Mouse (Mus musculus): ENCODE results near the gene Nabp2. TPM values are rescaled to one million over a fixed set of nuclear protein-coding genes. Genes with fewer than 3 reads are reported as not detected.
A peak's percentile ranks its signal among the peaks of the same experiment; 100 is the strongest.

Nabp2 gene
- total and polyA plus RNA-seq, 3 experiments = 40.3 to 123 (median 43.7) TPM

DNA sequence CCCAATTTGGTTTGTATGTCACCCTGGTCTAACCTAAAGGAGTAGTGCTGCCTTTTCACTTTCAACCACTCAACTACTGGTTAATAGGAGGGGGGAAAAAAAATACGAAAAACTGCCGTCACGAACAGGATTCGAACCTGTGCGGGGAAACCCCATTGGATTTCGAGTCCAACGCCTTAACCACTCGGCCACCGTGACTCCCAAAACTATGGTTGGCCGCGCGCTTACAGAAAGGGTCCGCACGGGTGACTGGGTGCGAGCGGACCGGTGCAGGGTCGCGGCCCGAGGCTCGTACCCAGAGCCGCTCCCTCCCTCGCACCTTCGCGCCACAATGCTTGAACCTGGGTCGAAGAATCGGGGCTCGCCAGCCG is 47.0 kb upstream of the Nabp2 start (continued):
- TF ChIP-seq RCOR1 (conservative IDR thresholded peaks at IDR 0.05; ENCODE audit: low read depth, low read length) = no peak
- TF ChIP-seq USF2 (conservative IDR thresholded peaks at IDR 0.05; ENCODE audit: low read depth, low read length) = no peak
- peak; percentile 98 for TF ChIP-seq ELF1 (IDR thresholded peaks at IDR 0.05; ENCODE audit: low read depth, low read length)
- TF ChIP-seq SMC3 (IDR thresholded peaks at IDR 0.05; ENCODE audit: low read depth, low read length) = no peak
- no peak for TF ChIP-seq MYC (IDR thresholded peaks at IDR 0.05; ENCODE audit: low read depth, low read length)
- TF ChIP-seq SIN3A (IDR thresholded peaks at IDR 0.05; ENCODE audit: low read length) = no peak; the same call in 1 of the 2 replicates
- TF ChIP-seq JUN (IDR thresholded peaks at IDR 0.05; ENCODE audit: insufficient read depth, low read depth, low read length) = no peak
- no peak for TF ChIP-seq MAX (IDR thresholded peaks at IDR 0.05; ENCODE audit: low read length)
- no peak for TF ChIP-seq HCFC1 (IDR thresholded peaks at IDR 0.05; ENCODE audit: low read depth, low read length)

DNA sequence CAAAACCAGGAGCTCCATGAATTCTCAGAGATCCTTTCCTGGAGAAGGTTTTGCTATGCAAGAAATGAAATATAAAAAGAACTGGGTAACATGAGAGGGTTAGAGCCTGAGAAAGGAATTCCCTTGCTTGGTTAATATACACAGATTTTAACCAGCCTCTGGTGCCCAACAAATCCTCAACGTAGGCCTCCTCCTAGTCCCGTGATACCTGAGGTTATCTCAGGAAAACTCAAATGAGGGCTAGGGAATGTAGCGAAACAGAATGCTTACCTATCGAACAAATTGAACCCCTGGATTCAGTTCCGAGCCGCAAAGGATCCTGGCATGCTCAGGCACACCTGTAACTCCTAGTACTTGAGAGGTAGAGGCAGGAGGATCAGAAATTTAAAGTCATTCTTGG is 46.4 kb upstream of the Nabp2 start:
- Histone ChIP-seq H3K4me1 (ENCODE audit: control insufficient read depth in 1 of 2, insufficient read depth in 2 of 2) (peaks cover 6 to 28% of the 10 kb centered on the region in 2 experiments), H3K36me3 (replicated peaks in 1 of 2; ENCODE audit: control insufficient read depth in 1 of 2, insufficient read depth in 1 of 2, low read length in 1 of 2) (peaks cover 6 to 19% of the 10 kb centered on the region in 2 experiments), H3K4me2 (ENCODE audit: insufficient read depth, low read depth, poor library complexity, severe bottlenecking) (0 out of 2 replicates have a peak overlapping the region, but pooled peaks have one; percentile 13), H3K4me3 (replicated peaks in 1 of 3; ENCODE audit: low read depth in 2 of 3, low read length in 2 of 3, poor library complexity in 1 of 3) (no peak overlapping the region), H3K9me3 (replicated peaks; ENCODE audit: low read length) (no peaks in the 10 kb centered on the region), H3K9ac (ENCODE audit: insufficient read depth, low read depth) (no peak overlapping the region), H3K27ac (ENCODE audit: insufficient read depth, low read depth) (no peak overlapping the region), H3K79me2 (replicated peaks; ENCODE audit: control insufficient read depth, extremely low read depth, insufficient read depth, poor library complexity, severe bottlenecking) (peaks cover 16% of the 10 kb centered on the region), H3K27me3 (replicated peaks) (no peaks in the 10 kb centered on the region)
- TF ChIP-seq POLR2AphosphoS2 (IDR thresholded peaks at IDR 0.05; ENCODE audit: low read depth, low read length) = no peak
- TF ChIP-seq ZKSCAN1 (IDR thresholded peaks at IDR 0.05; ENCODE audit: borderline replicate concordance, low read depth, low read length) = no peak
- TF ChIP-seq ETS1 (conservative IDR thresholded peaks at IDR 0.05; ENCODE audit: low read depth, low read length) = no peak
- TF ChIP-seq ZC3H11A (IDR thresholded peaks at IDR 0.05; ENCODE audit: low read depth, low read length) = no peak
- dilution Hi-C loops (cut with MboI; ENCODE audit: extremely low pct_ligation_motif_present, extremely low pct_unique_long_range_greater_than_20kb, low sequenced_read_pairs) (no loop called here), in situ Hi-C loops (cut with MboI; ENCODE audit: low pct_ligation_motif_present, low pct_unique_long_range_greater_than_20kb, low sequenced_read_pairs) (no loop called here)
- DNase-seq (ENCODE audit: extremely low read depth) = no peak

DNA sequence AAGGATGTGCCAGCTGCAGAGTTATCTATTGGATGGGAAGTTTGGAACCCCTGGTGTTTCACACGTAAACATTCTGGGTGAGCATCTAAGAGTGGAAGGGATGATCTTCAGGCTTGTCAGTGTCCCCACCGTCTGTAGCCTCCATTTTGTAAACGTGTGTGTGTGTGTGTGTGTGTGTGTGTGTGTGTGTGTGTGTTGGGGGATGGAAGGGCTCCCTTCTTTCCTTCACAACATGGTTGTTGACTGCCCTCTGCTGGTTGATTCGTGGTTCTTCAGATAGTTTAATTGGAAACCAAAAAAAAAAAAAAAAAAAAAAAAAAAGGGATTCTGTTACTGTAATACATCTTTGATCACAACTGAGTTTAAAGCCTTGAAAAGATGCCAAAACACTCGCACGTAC is 44.0 kb upstream of the Nabp2 start:
- Histone ChIP-seq H3K9ac (ENCODE audit: insufficient read depth, low read depth) (peak overlapping the region; percentile 11; the same call in 1 of the 2 replicates), H3K27me3 (replicated peaks) (no peaks in the 10 kb centered on the region), H3K27ac (ENCODE audit: insufficient read depth, low read depth) (no peak overlapping the region), H3K36me3 (replicated peaks in 1 of 2; ENCODE audit: control insufficient read depth in 1 of 2, insufficient read depth in 1 of 2, low read length in 1 of 2) (no peaks in the 10 kb centered on the region), H3K79me2 (replicated peaks; ENCODE audit: control insufficient read depth, extremely low read depth, insufficient read depth, poor library complexity, severe bottlenecking) (peaks cover 8% of the 10 kb centered on the region), H3K4me1 (ENCODE audit: control insufficient read depth in 1 of 2, insufficient read depth in 2 of 2) (peaks cover 0 to 20% of the 10 kb centered on the region in 2 experiments; a peak in 3 of 4 replicates), H3K9me3 (replicated peaks; ENCODE audit: low read length) (no peaks in the 10 kb centered on the region), H3K4me2 (ENCODE audit: insufficient read depth, low read depth, poor library complexity, severe bottlenecking) (0 out of 2 replicates have a peak overlapping the region, but pooled peaks have one; percentile 37), H3K4me3 (replicated peaks in 1 of 3; ENCODE audit: low read depth in 2 of 3, low read length in 2 of 3, poor library complexity in 1 of 3) (no peak overlapping the region)
- peak; percentile 89 for DNase-seq (ENCODE audit: extremely low read depth)
- dilution Hi-C loops (cut with MboI; ENCODE audit: extremely low pct_ligation_motif_present, extremely low pct_unique_long_range_greater_than_20kb, low sequenced_read_pairs) = no loop called here
- TF ChIP-seq MXI1 (IDR thresholded peaks at IDR 0.05; ENCODE audit: low read depth, low read length) (no peak), CHD2 (IDR thresholded peaks at IDR 0.05; ENCODE audit: low read length) (peak; percentile 78; the same call in 1 of the 2 replicates), POLR2A (IDR thresholded peaks at IDR 0.05; ENCODE audit: low read depth, low read length) (peak; percentile 43; the same call in 1 of the 2 replicates), ETS1 (conservative IDR thresholded peaks at IDR 0.05; ENCODE audit: low read depth, low read length) (0 out of 2 replicates have a peak, but pooled peaks have one; percentile 33), ZNF384 (IDR thresholded peaks at IDR 0.05; ENCODE audit: low read depth, low read length) (peak; percentile 99), ELF1 (IDR thresholded peaks at IDR 0.05; ENCODE audit: low read depth, low read length) (0 out of 2 replicates have a peak, but pooled peaks have one; percentile 23), ZC3H11A (IDR thresholded peaks at IDR 0.05; ENCODE audit: low read depth, low read length) (0 out of 2 replicates have a peak, but pooled peaks have one; percentile 16), SIN3A (IDR thresholded peaks at IDR 0.05; ENCODE audit: low read length) (0 out of 2 replicates have a peak, but pooled peaks have one; percentile 54), RCOR1 (conservative IDR thresholded peaks at IDR 0.05; ENCODE audit: low read depth, low read length) (no peak), NELFE (IDR thresholded peaks at IDR 0.05; ENCODE audit: low read depth, low read length) (no peak; the same call in 1 of the 2 replicates), CTCF (conservative IDR thresholded peaks at IDR 0.05 in 1 of 2, IDR thresholded peaks at IDR 0.05 in 1 of 2; ENCODE audit: low read depth in 2 of 2, low read length in 2 of 2) (peak; percentile 11 to 84; a peak in 2 of 4 replicates), USF2 (conservative IDR thresholded peaks at IDR 0.05; ENCODE audit: low read depth, low read length) (no peak), RAD21 (IDR thresholded peaks at IDR 0.05; ENCODE audit: low read depth, low read length) (peak; percentile 78), TCF12 (IDR thresholded peaks at IDR 0.05; ENCODE audit: low read depth, low read length) (peak; percentile 64; the same call in 1 of the 2 replicates), IRF4 (IDR thresholded peaks at IDR 0.05; ENCODE audit: low read depth, low read length) (peak; percentile 40; the same call in 1 of the 2 replicates), SMC3 (IDR thresholded peaks at IDR 0.05; ENCODE audit: low read depth, low read length) (peak; percentile 65), HCFC1 (IDR thresholded peaks at IDR 0.05; ENCODE audit: low read depth, low read length) (peak; percentile 55; the same call in 1 of the 2 replicates), BHLHE40 (IDR thresholded peaks at IDR 0.05; ENCODE audit: low read depth, low read length) (0 out of 2 replicates have a peak, but pooled peaks have one; percentile 37), MEF2A (IDR thresholded peaks at IDR 0.05; ENCODE audit: borderline replicate concordance, low read depth, low read length) (0 out of 2 replicates have a peak, but pooled peaks have one; percentile 22), NRF1 (IDR thresholded peaks at IDR 0.05; ENCODE audit: low read depth, low read length) (no peak)
- in situ Hi-C loops (cut with MboI; ENCODE audit: low pct_ligation_motif_present, low pct_unique_long_range_greater_than_20kb, low sequenced_read_pairs) = no loop called here
